Mouse (Mus musculus) heart, embryonic 10.5 days (tissue): ENCODE results near the gene Lrch4. TPM values are rescaled to one million over a fixed set of nuclear protein-coding genes. Genes with fewer than 3 reads are reported as not detected.

Source experiments
- DNase-seq: peaks from one replicate; pipeline ENCODE4 v3.0.0-alpha.2; 2017; ENCODE audit warnings: low spot score
- H3K27ac ChIP-seq: fragments of 300-500 bp; sonication (generic); 2 replicates; pipeline ENCODE4 v1.5.1; 2016; ENCODE audit warnings: mild to moderate bottlenecking
- H3K27me3 ChIP-seq: fragments of 300-500 bp; sonication (generic); 2 replicates; pipeline ENCODE4 v1.6.1; 2016; ENCODE audit warnings: mild to moderate bottlenecking; ENCODE audit not compliant: poor library complexity, insufficient read depth, severe bottlenecking
- H3K36me3 ChIP-seq: fragments of 300-500 bp; sonication (generic); 2 replicates; pipeline ENCODE4 v1.6.1; 2016; ENCODE audit warnings: mild to moderate bottlenecking, moderate library complexity
- H3K4me1 ChIP-seq: fragments of 300-500 bp; sonication (generic); 2 replicates; pipeline ENCODE4 v1.6.1; 2016; ENCODE audit warnings: mild to moderate bottlenecking
- H3K4me3 ChIP-seq: fragments of 300-500 bp; sonication (generic); 2 replicates; pipeline ENCODE4 v1.5.1; 2016; ENCODE audit warnings: mild to moderate bottlenecking, moderate library complexity
- H3K9me3 ChIP-seq: fragments of 300-500 bp; sonication (generic); 2 replicates; pipeline ENCODE4 v1.6.1; 2016; ENCODE audit warnings: mild to moderate bottlenecking, moderate library complexity
- WGBS: fragments of 180-500 bp; shearing (Covaris S2); methylation state at CpG from one replicate; pipeline ENCODE4 v1.1.7; 2016; 5-methylcytosine and 5-hydroxymethylcytosine counted together
- polyA plus RNA-seq: library from polyadenylated mRNA; unstranded; fragments of >200 nt; fragmentation: Nextera tagmentation; extraction: Ambion mirVana; gene quantifications from 2 replicates; pipeline ENCODE4 v1.2.1, GENCODE M21; 2016

Lrch4 gene
- polyA plus RNA-seq, 1 experiment from 2014 or later: 23.3 TPM

- H3K4me3 ChIP-seq: 0 out of 2 replicates have a peak overlapping the region, but pooled peaks have one; percentile 0
- no peaks in the 10 kb centered on the region for H3K27me3 ChIP-seq
- no peaks in the 10 kb centered on the region for H3K9me3 ChIP-seq
- peaks cover 27% of the 10 kb centered on the region for H3K4me1 ChIP-seq
- no peak for DNase-seq
- H3K36me3 ChIP-seq: peaks cover 19% of the 10 kb centered on the region
- H3K27ac ChIP-seq: peak overlapping the region; percentile 78
- 25% methylated on average over 9 of the region's 9 CpGs for WGBS
Measured at GRCm38 (mm10) chr5:137671443-137672240, 42.7 kb downstream of the Lrch4 start.

GRCm38 (mm10) chr5:137672361-137672760, 43.4 kb downstream of the Lrch4 start:
- H3K4me3 ChIP-seq: 0 out of 2 replicates have a peak overlapping the region, but pooled peaks have one; percentile 0
- H3K27ac ChIP-seq: peak overlapping the region; percentile 78
- no peaks in the 10 kb centered on the region for H3K27me3 ChIP-seq
- DNase-seq: no peak
- H3K36me3 ChIP-seq: peaks cover 18% of the 10 kb centered on the region; the same call in 1 of the 2 replicates
- peaks cover 27% of the 10 kb centered on the region for H3K4me1 ChIP-seq
- 89% methylated on average over 5 of the region's 5 CpGs for WGBS
- no peaks in the 10 kb centered on the region for H3K9me3 ChIP-seq

DNA sequence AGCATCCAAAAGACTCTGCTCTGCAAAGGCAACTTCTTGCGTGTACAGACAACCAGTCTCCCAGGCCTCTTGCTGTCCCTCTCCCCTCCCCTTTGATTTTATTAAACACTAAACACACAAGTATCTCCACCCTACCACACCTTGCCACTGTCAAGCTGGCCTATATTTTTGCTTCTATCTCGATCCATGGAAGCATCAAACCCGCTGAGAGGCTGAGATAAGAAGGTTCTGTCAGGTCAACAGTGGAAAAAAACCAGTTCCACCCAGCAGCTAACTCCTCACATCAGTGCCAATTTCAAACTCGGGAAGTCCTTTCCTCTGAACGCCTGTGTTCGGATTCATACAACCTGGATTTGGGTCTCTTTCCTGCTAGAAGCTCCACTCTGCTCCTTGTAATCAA, 44.1 kb downstream of the Lrch4 start:
- no peak overlapping the region for H3K27ac ChIP-seq

DNA sequence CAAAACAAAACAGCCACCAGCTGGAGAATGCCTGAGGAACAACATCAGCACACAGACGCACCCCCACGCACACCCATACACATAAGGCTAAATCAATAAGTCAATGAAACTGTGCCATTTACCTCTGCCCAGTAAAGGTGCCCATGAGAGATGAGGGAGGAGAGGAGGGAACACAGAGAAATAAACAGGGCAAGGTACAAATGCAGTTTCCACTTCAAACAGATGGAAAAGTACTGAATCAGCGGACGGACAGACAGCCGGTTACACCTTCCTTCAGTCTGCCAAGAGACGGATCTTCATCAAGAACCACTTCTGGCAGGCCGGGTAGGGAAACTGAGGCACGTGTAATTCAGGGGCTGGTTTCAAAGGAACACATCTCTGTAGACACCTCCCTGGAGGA, 45.9 kb downstream of the Lrch4 start:
- Histone ChIP-seq H3K27ac (no peak overlapping the region), H3K9me3 (no peaks in the 10 kb centered on the region), H3K4me1 (peaks cover 24% of the 10 kb centered on the region), H3K36me3 (peaks cover 16% of the 10 kb centered on the region; the same call in 1 of the 2 replicates), H3K4me3 (no peak overlapping the region), H3K27me3 (no peaks in the 10 kb centered on the region)
- 92% methylated on average over 8 of the region's 8 CpGs for WGBS
- DNase-seq: no peak

More for the DNA sequence above, 44.1 kb downstream of the Lrch4 start:
- Histone ChIP-seq H3K4me1 (peaks cover 27% of the 10 kb centered on the region), H3K36me3 (peaks cover 16% of the 10 kb centered on the region; the same call in 1 of the 2 replicates), H3K4me3 (no peak overlapping the region), H3K27me3 (no peaks in the 10 kb centered on the region), H3K9me3 (no peaks in the 10 kb centered on the region)
- WGBS: 73% methylated on average over 6 of the region's 6 CpGs
- DNase-seq: no peak

GRCm38 (mm10) chr5:137677859-137678258, 48.9 kb downstream of the Lrch4 start:
- Histone ChIP-seq H3K4me1 (peaks cover 14% of the 10 kb centered on the region), H3K4me3 (no peak overlapping the region), H3K9me3 (no peaks in the 10 kb centered on the region), H3K27ac (no peak overlapping the region), H3K27me3 (no peaks in the 10 kb centered on the region), H3K36me3 (peaks cover 28% of the 10 kb centered on the region; the same call in 1 of the 2 replicates)
- DNase-seq: no peak
- WGBS: 96% methylated on average over 8 of the region's 8 CpGs

GRCm38 (mm10) chr5:137678736-137679135, 49.8 kb downstream of the Lrch4 start:
- WGBS: 85% methylated on average over 3 of the region's 3 CpGs

DNA sequence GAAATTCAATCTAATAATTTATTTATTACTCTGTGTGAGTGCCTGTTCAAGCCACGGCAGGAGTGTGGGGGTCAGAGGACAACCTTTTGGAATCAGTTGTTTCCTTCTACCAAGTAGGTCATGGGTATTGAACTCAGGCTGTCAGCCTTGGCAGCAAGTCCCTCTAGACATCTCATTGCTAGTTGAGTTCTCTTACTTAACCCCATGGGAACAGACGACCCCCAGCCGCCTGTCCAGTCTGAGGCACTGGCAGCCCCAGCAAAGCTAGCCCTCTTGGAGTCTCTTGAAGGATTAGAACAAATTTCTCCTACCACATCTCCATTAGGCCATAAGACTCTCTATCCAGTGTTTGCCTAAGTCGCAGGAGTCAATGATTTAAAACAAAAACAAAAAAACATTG, 50.8 kb downstream of the Lrch4 start:
- no peak overlapping the region for H3K4me3 ChIP-seq
- peaks cover 23% of the 10 kb centered on the region for H3K4me1 ChIP-seq
- WGBS: 85% methylated on average over 4 of the region's 4 CpGs
- H3K9me3 ChIP-seq: no peaks in the 10 kb centered on the region
- no peak overlapping the region for H3K27ac ChIP-seq
- no peaks in the 10 kb centered on the region for H3K27me3 ChIP-seq
- peaks cover 26% of the 10 kb centered on the region; the same call in 1 of the 2 replicates for H3K36me3 ChIP-seq
- DNase-seq: no peak

More at GRCm38 (mm10) chr5:137678736-137679135, 49.8 kb downstream of the Lrch4 start:
- no peaks in the 10 kb centered on the region for H3K9me3 ChIP-seq
- H3K36me3 ChIP-seq: peaks cover 28% of the 10 kb centered on the region; the same call in 1 of the 2 replicates
- H3K27me3 ChIP-seq: no peaks in the 10 kb centered on the region
- DNase-seq: no peak
- H3K27ac ChIP-seq: no peak overlapping the region
- peaks cover 18% of the 10 kb centered on the region for H3K4me1 ChIP-seq
- H3K4me3 ChIP-seq: no peak overlapping the region

DNA sequence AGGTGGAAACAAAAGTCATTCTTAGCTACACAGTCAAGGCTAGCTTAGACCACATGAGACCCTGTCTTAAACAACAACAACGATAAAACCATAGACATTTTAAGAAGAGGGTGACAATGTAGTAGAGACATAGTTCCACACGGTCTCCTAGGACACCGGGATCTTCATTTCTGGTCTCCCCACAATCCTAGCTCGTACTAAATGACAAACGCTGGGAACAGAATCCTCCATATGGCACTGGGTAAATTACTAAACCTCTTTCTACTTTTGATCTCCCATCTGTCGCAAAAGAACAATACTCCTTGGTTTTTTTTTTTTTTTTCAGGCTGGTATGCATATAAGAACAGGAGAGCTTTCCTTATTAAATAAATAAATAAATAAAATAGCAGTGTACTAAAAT, 53.6 kb downstream of the Lrch4 start:
- 0 out of 2 replicates have a peak, but pooled peaks cover 6% of the 10 kb centered on the region for H3K27me3 ChIP-seq
- H3K4me1 ChIP-seq: peaks cover 35% of the 10 kb centered on the region
- H3K9me3 ChIP-seq: no peaks in the 10 kb centered on the region
- H3K27ac ChIP-seq: no peak overlapping the region
- 87% methylated on average over 6 of the region's 6 CpGs for WGBS
- no peak for DNase-seq
- H3K4me3 ChIP-seq: peak overlapping the region; percentile 88; the same call in 1 of the 2 replicates
- peaks cover 13% of the 10 kb centered on the region; the same call in 1 of the 2 replicates for H3K36me3 ChIP-seq

- DNase-seq: no peak
- Histone ChIP-seq H3K36me3 (peaks cover 12% of the 10 kb centered on the region; the same call in 1 of the 2 replicates), H3K4me1 (peaks cover 35% of the 10 kb centered on the region), H3K4me3 (peak overlapping the region; percentile 88), H3K27ac (peak overlapping the region; percentile 89), H3K27me3 (0 out of 2 replicates have a peak, but pooled peaks cover 6% of the 10 kb centered on the region), H3K9me3 (no peaks in the 10 kb centered on the region)
- 14% methylated on average over 28 of the region's 28 CpGs for WGBS
Measured at GRCm38 (mm10) chr5:137683388-137684293, 54.7 kb downstream of the Lrch4 start.

DNA sequence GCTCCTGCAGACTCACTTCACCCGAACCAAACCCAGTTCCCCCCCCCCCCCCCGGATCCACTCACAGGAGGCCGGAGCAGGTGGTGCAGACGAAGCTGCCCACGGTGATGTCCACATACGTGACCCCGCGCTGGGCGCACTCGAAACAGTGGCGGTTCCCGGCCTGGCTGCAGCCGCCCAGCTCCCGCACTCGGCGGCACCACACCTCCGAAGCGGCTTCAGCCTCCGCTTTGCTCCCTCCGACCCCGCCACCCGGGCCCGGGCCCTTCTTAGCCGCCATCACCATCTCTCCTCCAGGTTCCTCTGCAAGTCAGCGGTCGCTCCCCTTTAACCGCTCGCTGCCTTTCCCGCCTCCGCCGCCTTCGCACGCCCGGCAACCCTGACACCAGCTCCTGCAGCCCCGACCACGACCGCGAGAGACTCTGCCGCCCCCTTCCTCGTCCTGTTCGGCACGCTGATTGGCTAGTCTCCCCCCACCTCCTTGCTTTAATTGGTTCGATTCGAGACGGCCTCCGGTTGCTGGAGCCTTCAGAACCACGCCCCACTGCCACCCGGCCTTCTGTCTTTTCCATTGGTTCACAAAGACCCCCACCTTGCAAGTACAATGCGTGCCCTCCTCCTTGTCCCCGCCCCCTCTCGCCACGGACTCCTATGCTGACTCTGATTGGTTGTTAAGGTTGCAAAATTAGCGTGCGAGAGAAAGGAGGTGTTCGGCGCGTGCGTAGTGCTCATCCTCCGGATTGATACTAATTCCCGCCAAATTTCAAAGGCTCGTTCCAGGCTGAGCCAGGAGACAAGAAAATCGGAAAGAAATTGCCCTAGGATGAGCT, 55.6 kb downstream of the Lrch4 start, which contains the start of gene Agfg2:
TSS of gene Agfg2 (minus strand) at position 433 of the 830 bp plus-strand sequence.
- WGBS: 1% methylated on average over 62 of the region's 62 CpGs

DNA sequence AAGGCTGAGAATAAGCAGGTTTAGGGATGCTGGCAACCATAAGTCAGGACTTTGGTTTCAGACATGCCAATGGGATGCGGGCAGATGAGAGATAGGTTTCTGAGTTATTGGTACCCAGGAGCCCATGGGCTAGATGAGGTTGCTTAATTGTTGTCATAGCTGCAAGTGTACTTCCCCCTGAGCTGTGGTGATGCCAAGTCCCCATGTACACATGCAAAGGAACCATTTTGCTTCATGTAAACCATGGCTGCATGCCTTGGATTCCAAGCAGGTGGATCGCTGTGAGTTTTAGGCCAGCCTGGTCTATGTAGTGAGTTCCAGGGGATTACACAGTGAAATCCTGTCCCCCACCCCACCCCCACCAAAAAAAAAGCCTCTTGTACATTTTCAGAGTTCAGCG, 56.7 kb downstream of the Lrch4 start:
- 93% methylated on average over 3 of the region's 3 CpGs for WGBS

More for the DNA sequence above, 55.6 kb downstream of the Lrch4 start, which contains the start of gene Agfg2:
- peak; percentile 100 for DNase-seq
- Histone ChIP-seq H3K27me3 (0 out of 2 replicates have a peak, but pooled peaks cover 6% of the 10 kb centered on the region), H3K4me1 (peaks cover 35% of the 10 kb centered on the region), H3K27ac (peak within 1 kb of the TSS; percentile 89), H3K36me3 (peaks cover 12% of the 10 kb centered on the region; the same call in 1 of the 2 replicates), H3K4me3 (peak within 1 kb of the TSS; percentile 88), H3K9me3 (no peaks in the 10 kb centered on the region)

More for the DNA sequence above, 56.7 kb downstream of the Lrch4 start:
- Histone ChIP-seq H3K36me3 (peaks cover 8% of the 10 kb centered on the region; the same call in 1 of the 2 replicates), H3K4me1 (peaks cover 40% of the 10 kb centered on the region), H3K9me3 (no peaks in the 10 kb centered on the region), H3K27ac (peak overlapping the region; percentile 78; the same call in 1 of the 2 replicates), H3K4me3 (no peak overlapping the region), H3K27me3 (0 out of 2 replicates have a peak, but pooled peaks cover 6% of the 10 kb centered on the region)
- DNase-seq: no peak
